Mouse (Mus musculus) CH12.LX (cell line): ENCODE results near the gene Cped1. TPM values are rescaled to one million over a fixed set of nuclear protein-coding genes. Genes with fewer than 3 reads are reported as not detected.

Experiments used
- DNase-seq: peaks from one replicate; pipeline ENCODE4 v3.0.0-alpha.2; 2013; ENCODE audit errors: extremely low read depth
- H3K27ac ChIP-seq: 2 replicates; pipeline ENCODE4 v1.5.1; 2012; ENCODE audit warnings: low read depth, mild to moderate bottlenecking, control low read depth, moderate library complexity; ENCODE audit not compliant: insufficient read depth
- H3K27me3 ChIP-seq: replicated peaks from 2 replicates; pipeline ENCODE3; 2012; ENCODE audit warnings: inconsistent platforms
- H3K36me3 ChIP-seq, 2 experiments: replicated peaks in 1 of 2; 2 replicates each; pipeline versions ENCODE3 to v1.6.1; 2012; ENCODE audit warnings: inconsistent platforms in 1 of 2, low read length in 1 of 2, mild to moderate bottlenecking in 1 of 2, mixed read lengths in 1 of 2, moderate library complexity in 1 of 2; ENCODE audit not compliant: control insufficient read depth in 1 of 2, insufficient read depth in 1 of 2
- H3K4me1 ChIP-seq, 2 experiments: 2 replicates each; pipeline ENCODE4 v1.6.1; 2012; ENCODE audit warnings: inconsistent platforms in 1 of 2, moderate library complexity in 1 of 2; ENCODE audit not compliant: insufficient read depth in 2 of 2, control insufficient read depth in 1 of 2
- H3K4me2 ChIP-seq: 2 replicates; pipeline ENCODE4 v1.6.1; 2012; ENCODE audit warnings: low read depth, mild to moderate bottlenecking, control low read depth; ENCODE audit not compliant: poor library complexity, insufficient read depth, severe bottlenecking
- H3K4me3 ChIP-seq, 3 experiments: fragments of 150-350 bp in 1 of 3; sonication (generic) in 1 of 3; replicated peaks in 1 of 3; 2 replicates each; pipeline versions ENCODE3 to v1.5.1; 2011 to 2012; ENCODE audit warnings: low read depth in 2 of 3, low read length in 2 of 3, mild to moderate bottlenecking in 2 of 3, moderate library complexity in 2 of 3, control low read depth in 1 of 3, improper control_type of control experiment in 1 of 3, inconsistent platforms in 1 of 3, mixed read lengths in 1 of 3; ENCODE audit not compliant: poor library complexity in 1 of 3
- H3K79me2 ChIP-seq: replicated peaks from 2 replicates; pipeline ENCODE4 v1.6.1; 2012; ENCODE audit warnings: mild to moderate bottlenecking, moderate library complexity; ENCODE audit not compliant: control insufficient read depth, poor library complexity, insufficient read depth, severe bottlenecking; ENCODE audit errors: extremely low read depth
- H3K9ac ChIP-seq: 2 replicates; pipeline ENCODE4 v1.6.1; 2012; ENCODE audit warnings: low read depth, mild to moderate bottlenecking, control low read depth, moderate library complexity; ENCODE audit not compliant: insufficient read depth
- H3K9me3 ChIP-seq: replicated peaks from 2 replicates; pipeline ENCODE3; 2012; ENCODE audit warnings: low read length, inconsistent platforms, mixed read lengths
- CHD2 ChIP-seq: IDR thresholded peaks from 2 replicates; pipeline ENCODE4 v1.6.1; 2011; ENCODE audit warnings: low read length, improper control_type of control experiment
- CTCF ChIP-seq, 2 experiments: IDR thresholded peaks in 1 of 2; conservative IDR thresholded peaks in 1 of 2; 2 replicates each; pipeline ENCODE4 v1.5.1; 2011 to 2012; ENCODE audit warnings: low read depth in 2 of 2, low read length in 2 of 2, improper control_type of control experiment in 1 of 2, inconsistent platforms in 1 of 2, mild to moderate bottlenecking in 1 of 2, moderate library complexity in 1 of 2
- E2F4 ChIP-seq: IDR thresholded peaks from 2 replicates; pipeline ENCODE4 v1.6.1; 2011; ENCODE audit warnings: low read depth, low read length, improper control_type of control experiment; ENCODE audit not compliant: insufficient replicate concordance
- EP300 ChIP-seq: IDR thresholded peaks from 2 replicates; pipeline ENCODE4 v1.6.1; 2011; ENCODE audit warnings: low read length, improper control_type of control experiment
- GABPA ChIP-seq: IDR thresholded peaks from 2 replicates; pipeline ENCODE4 v1.6.1; 2012; ENCODE audit warnings: low read depth, low read length, improper control_type of control experiment, inconsistent platforms; ENCODE audit not compliant: insufficient replicate concordance
- JUN ChIP-seq: IDR thresholded peaks from 2 replicates; pipeline ENCODE4 v1.6.1; 2011; ENCODE audit warnings: low read depth, mild to moderate bottlenecking, low read length, improper control_type of control experiment, moderate library complexity; ENCODE audit not compliant: insufficient read depth
- JUND ChIP-seq: conservative IDR thresholded peaks from 2 replicates; pipeline ENCODE4 v1.6.1; 2011; ENCODE audit warnings: low read depth, low read length, improper control_type of control experiment
- KAT2A ChIP-seq: IDR thresholded peaks from 2 replicates; pipeline ENCODE4 v1.6.1; 2012; ENCODE audit warnings: low read length, improper control_type of control experiment, inconsistent platforms; ENCODE audit not compliant: insufficient replicate concordance
- MAX ChIP-seq: IDR thresholded peaks from 2 replicates; pipeline ENCODE4 v1.6.1; 2011; ENCODE audit warnings: low read length, improper control_type of control experiment
- MAZ ChIP-seq: IDR thresholded peaks from 2 replicates; pipeline ENCODE4 v1.6.1; 2012; ENCODE audit warnings: low read depth, mild to moderate bottlenecking, inconsistent platforms, low read length, improper control_type of control experiment, moderate library complexity
- MEF2A ChIP-seq: IDR thresholded peaks from 2 replicates; pipeline ENCODE4 v1.6.1; 2014; ENCODE audit warnings: low read depth, mild to moderate bottlenecking, inconsistent platforms, low read length, improper control_type of control experiment, borderline replicate concordance
- MXI1 ChIP-seq: IDR thresholded peaks from 2 replicates; pipeline ENCODE4 v1.6.1; 2011; ENCODE audit warnings: mild to moderate bottlenecking, low read depth, low read length, improper control_type of control experiment
- MYC ChIP-seq: IDR thresholded peaks from 2 replicates; pipeline ENCODE4 v1.6.1; 2011; ENCODE audit warnings: low read depth, mild to moderate bottlenecking, improper control_type of control experiment, low read length
- NRF1 ChIP-seq: IDR thresholded peaks from 2 replicates; pipeline ENCODE4 v1.6.1; 2014; ENCODE audit warnings: low read depth, mild to moderate bottlenecking, inconsistent platforms, low read length, improper control_type of control experiment, moderate library complexity
- PAX5 ChIP-seq: IDR thresholded peaks from 2 replicates; pipeline ENCODE4 v1.6.1; 2012; ENCODE audit warnings: low read length, inconsistent platforms, mixed read lengths
- POLR2A ChIP-seq: IDR thresholded peaks from 2 replicates; pipeline ENCODE4 v1.6.1; 2011; ENCODE audit warnings: low read depth, mild to moderate bottlenecking, improper control_type of control experiment, low read length
- POLR2AphosphoS2 ChIP-seq: IDR thresholded peaks from 2 replicates; pipeline ENCODE4 v1.6.1; 2011; ENCODE audit warnings: low read depth, low read length, improper control_type of control experiment
- RAD21 ChIP-seq: IDR thresholded peaks from 2 replicates; pipeline ENCODE4 v1.6.1; 2011; ENCODE audit warnings: low read depth, mild to moderate bottlenecking, low read length, improper control_type of control experiment, moderate library complexity
- SIN3A ChIP-seq: IDR thresholded peaks from 2 replicates; pipeline ENCODE4 v1.6.1; 2012; ENCODE audit warnings: low read length, improper control_type of control experiment, inconsistent platforms
- SMC3 ChIP-seq: IDR thresholded peaks from 2 replicates; pipeline ENCODE4 v1.6.1; 2011; ENCODE audit warnings: low read depth, low read length, improper control_type of control experiment
- TCF12 ChIP-seq: IDR thresholded peaks from 2 replicates; pipeline ENCODE4 v1.6.1; 2014; ENCODE audit warnings: low read depth, mild to moderate bottlenecking, inconsistent platforms, low read length, improper control_type of control experiment
- UBTF ChIP-seq: IDR thresholded peaks from 2 replicates; pipeline ENCODE4 v1.6.1; 2012; ENCODE audit warnings: low read depth, mild to moderate bottlenecking, inconsistent platforms, low read length, improper control_type of control experiment, moderate library complexity
- USF2 ChIP-seq: conservative IDR thresholded peaks from 2 replicates; pipeline ENCODE4 v1.6.1; 2011; ENCODE audit warnings: low read depth, low read length, improper control_type of control experiment
- ZC3H11A ChIP-seq: IDR thresholded peaks from 2 replicates; pipeline ENCODE4 v1.6.1; 2012; ENCODE audit warnings: low read depth, mild to moderate bottlenecking, inconsistent platforms, low read length, improper control_type of control experiment
- ZKSCAN1 ChIP-seq: IDR thresholded peaks from 2 replicates; pipeline ENCODE4 v1.6.1; 2012; ENCODE audit warnings: low read depth, inconsistent platforms, low read length, improper control_type of control experiment, borderline replicate concordance
- ZMIZ1 ChIP-seq: IDR thresholded peaks from 2 replicates; pipeline ENCODE4 v1.6.1; 2012; ENCODE audit warnings: low read depth, mild to moderate bottlenecking, inconsistent platforms, low read length, improper control_type of control experiment
- dilution Hi-C: fragments of 300-500 bp; cut with MboI; formaldehyde crosslinking; loops from 2 replicates; pipeline ENCODE4 v1.14.3; 2020; ENCODE audit warnings: low sequenced_read_pairs; ENCODE audit not compliant: extremely low pct_unique_long_range_greater_than_20kb, extremely low pct_ligation_motif_present
- in situ Hi-C: fragments of 300-500 bp; cut with MboI; formaldehyde crosslinking; loops from 3 replicates; pipeline ENCODE4 v1.14.3; 2019; ENCODE audit warnings: low sequenced_read_pairs, low pct_ligation_motif_present, low pct_unique_long_range_greater_than_20kb, mixed read lengths
- polyA plus RNA-seq: library from polyadenylated mRNA; unstranded; fragments of >175 nt; gene quantifications from 2 replicates; pipeline ENCODE4 v1.2.1, GENCODE M21; 2012; ENCODE audit warnings: low read depth; ENCODE audit not compliant: insufficient read length
- total RNA-seq, 2 experiments: library from RNA; depleted of rRNA; stranded (reverse); fragments of 300-350 nt in 1 of 2; fragments of >200 nt in 1 of 2; gene quantifications; 2 replicates each; pipeline ENCODE4 v1.2.3; 2012 to 2014

Cped1 gene
- total and polyA plus RNA-seq, 3 experiments: 0.51 to 6.8 (median 1.1) TPM

- Histone ChIP-seq H3K27ac (no peak overlapping the region), H3K36me3 (no peaks in the 10 kb centered on the region), H3K4me2 (no peak overlapping the region), H3K79me2 (no peaks in the 10 kb centered on the region), H3K4me1 (peaks cover 0 to 5% of the 10 kb centered on the region in 2 experiments; a peak in 1 of 4 replicates), H3K27me3 (no peaks in the 10 kb centered on the region), H3K9me3 (no peaks in the 10 kb centered on the region), H3K4me3 (no peak overlapping the region), H3K9ac (no peak overlapping the region)
- no peak for DNase-seq
- dilution Hi-C loops: no loop called here
- in situ Hi-C loops: no loop called here
- TF ChIP-seq JUN (no peak), MYC (no peak), GABPA (no peak), CTCF (conservative IDR thresholded peaks at IDR 0.05 in 1 of 2, IDR thresholded peaks at IDR 0.05 in 1 of 2; ENCODE audit: low read depth in 2 of 2, low read length in 2 of 2) (no peak), PAX5 (no peak), CHD2 (no peak), MXI1 (no peak), ZMIZ1 (no peak), POLR2AphosphoS2 (no peak), USF2 (no peak), MEF2A (no peak), RAD21 (no peak), UBTF (no peak), SIN3A (no peak), TCF12 (no peak)
Observed at GRCm38 (mm10) chr6:22013394-22013793, 27.7 kb downstream of the Cped1 start.

- in situ Hi-C loops (no loop called here), dilution Hi-C loops (no loop called here)
- Histone ChIP-seq H3K9me3 (no peaks in the 10 kb centered on the region), H3K27ac (no peak overlapping the region), H3K4me3 (no peak overlapping the region), H3K4me1 (peaks cover 0 to 5% of the 10 kb centered on the region in 2 experiments; a peak in 1 of 4 replicates), H3K79me2 (no peaks in the 10 kb centered on the region), H3K27me3 (no peaks in the 10 kb centered on the region), H3K9ac (no peak overlapping the region), H3K36me3 (no peaks in the 10 kb centered on the region), H3K4me2 (no peak overlapping the region)
- TF ChIP-seq KAT2A (no peak), ZKSCAN1 (no peak), MAX (no peak), MAZ (no peak), SMC3 (no peak), E2F4 (no peak), NRF1 (no peak), EP300 (no peak), ZC3H11A (no peak), JUND (no peak), PAX5 (no peak), MYC (no peak), SIN3A (no peak), POLR2A (no peak), RAD21 (no peak), TCF12 (no peak)
- no peak for DNase-seq
Observed at GRCm38 (mm10) chr6:22014291-22014911, 28.7 kb downstream of the Cped1 start.
